Mouse (Mus musculus) ZHBTc4 (cell line): ENCODE results near the gene Ablim1.

Experiments used
- DNase-seq: peaks from one replicate; pipeline ENCODE4 v3.0.0-alpha.2; 2011; ENCODE audit warnings: low read depth, low spot score

Ablim1 gene

GRCm38 (mm10) chr19:57314346-57315012 is at the start of gene Ablim1:
Gene Ablim1, minus strand, starts transcription at chr19:57314919.
- peak; percentile 26 for DNase-seq

GRCm38 (mm10) chr19:57363538-57363937 is 48.8 kb upstream of the Ablim1 start:
- DNase-seq: no peak

GRCm38 (mm10) chr19:57363076-57363475 is 48.4 kb upstream of the Ablim1 start:
- DNase-seq: no peak

GRCm38 (mm10) chr19:57362586-57362985 is 47.9 kb upstream of the Ablim1 start:
- DNase-seq: no peak

GRCm38 (mm10) chr19:57361939-57362307 is 47.2 kb upstream of the Ablim1 start:
- no peak for DNase-seq

GRCm38 (mm10) chr19:57361131-57361938 is 46.6 kb upstream of the Ablim1 start:
- peak; percentile 41 for DNase-seq

- DNase-seq: peak; percentile 97
Measured at GRCm38 (mm10) chr19:57360341-57361130, 45.8 kb upstream of the Ablim1 start, which contains the start of gene Fam160b1. Gene Fam160b1, plus strand, starts transcription at chr19:57360680.

- DNase-seq: no peak
Measured at GRCm38 (mm10) chr19:57359701-57360326, 45.1 kb upstream of the Ablim1 start.

- peak; percentile 16 for DNase-seq
Measured at GRCm38 (mm10) chr19:57358836-57359598, 44.3 kb upstream of the Ablim1 start.

GRCm38 (mm10) chr19:57358322-57358721 is 43.6 kb upstream of the Ablim1 start:
- peak; percentile 96 for DNase-seq

GRCm38 (mm10) chr19:57357811-57358210 is 43.1 kb upstream of the Ablim1 start:
- peak; percentile 34 for DNase-seq

- DNase-seq: peak; percentile 23
Measured at GRCm38 (mm10) chr19:57357244-57357643, 42.5 kb upstream of the Ablim1 start.

- no peak for DNase-seq
Measured at GRCm38 (mm10) chr19:57356273-57356672, 41.6 kb upstream of the Ablim1 start.

GRCm38 (mm10) chr19:57355451-57356251 is 40.9 kb upstream of the Ablim1 start:
- DNase-seq: peak; percentile 25

- no peak for DNase-seq
Measured at GRCm38 (mm10) chr19:57354715-57355114, 40.0 kb upstream of the Ablim1 start.

- DNase-seq: no peak
Measured at GRCm38 (mm10) chr19:57354050-57354449, 39.3 kb upstream of the Ablim1 start.

- DNase-seq: peak; percentile 39
Measured at GRCm38 (mm10) chr19:57353228-57353627, 38.5 kb upstream of the Ablim1 start.

GRCm38 (mm10) chr19:57352337-57352935 is 37.7 kb upstream of the Ablim1 start:
- peak; percentile 26 for DNase-seq

- no peak for DNase-seq
Measured at GRCm38 (mm10) chr19:57349096-57349495, 34.4 kb upstream of the Ablim1 start.

GRCm38 (mm10) chr19:57344678-57345077 is 30.0 kb upstream of the Ablim1 start:
- no peak for DNase-seq
